Mouse (Mus musculus) olfactory bulb, adult 2 months (tissue): ENCODE measurements around the gene Olfr1044.

Source experiments
- CTCF ChIP-seq: fragments of 200-500 bp; IDR thresholded peaks from 2 replicates; pipeline ENCODE4 v1.5.1; 2012; ENCODE audit warnings: low read depth, mild to moderate bottlenecking, low read length, moderate library complexity; ENCODE audit not compliant: insufficient read depth
- POLR2A ChIP-seq: fragments of 200-500 bp; IDR thresholded peaks from 2 replicates; pipeline ENCODE4 v1.6.1; 2012; ENCODE audit warnings: mild to moderate bottlenecking, low read depth, low read length, moderate library complexity; ENCODE audit not compliant: insufficient read depth

DNA sequence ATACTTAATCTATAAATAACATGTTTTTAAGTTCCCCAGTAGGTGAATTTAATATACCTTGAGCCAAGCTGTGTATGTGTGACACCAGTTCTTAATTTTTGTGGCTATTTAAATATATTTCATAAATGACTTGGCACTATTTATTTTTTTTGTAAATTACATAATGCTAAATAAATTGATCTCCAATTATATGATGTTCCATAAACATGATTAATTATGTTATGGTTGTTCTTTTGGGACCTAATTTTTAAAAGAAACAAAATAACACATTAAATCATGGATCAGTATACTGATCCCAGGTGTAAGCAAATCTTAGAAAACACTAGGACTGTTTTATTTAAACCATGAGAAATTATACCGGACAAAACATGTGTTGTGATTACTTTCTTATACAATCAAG, 41.8 kb downstream of the Olfr1044 start, which contains the start of gene Olfr1039:
- no peak for TF ChIP-seq CTCF
- TF ChIP-seq POLR2A = no peak
